Mouse (Mus musculus): ENCODE results near the gene Psmb8.

DNA sequence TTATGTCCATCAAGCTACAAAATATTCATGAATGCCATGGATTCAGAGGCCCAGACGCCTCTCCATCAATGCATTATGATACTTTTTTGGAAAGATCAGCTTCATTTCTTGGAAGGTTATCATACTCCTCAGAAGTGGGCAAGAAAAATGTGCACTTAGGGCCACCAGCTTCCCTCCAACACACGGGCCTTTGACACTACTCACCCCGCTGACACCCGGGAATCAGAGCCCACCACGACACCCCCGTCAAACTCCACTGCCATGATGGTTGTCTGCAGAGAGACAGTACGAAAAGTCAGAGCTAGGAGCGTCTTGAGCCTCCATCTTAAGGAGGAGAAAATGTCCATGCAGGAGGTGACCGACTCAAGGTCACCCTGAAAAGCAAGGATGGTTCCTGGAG, 12.0 kb upstream of the Psmb8 start:
- no peak for TF ChIP-seq POLR2A (IDR thresholded peaks at IDR 0.05; ENCODE audit: insufficient read depth, low read depth, low read length)
- no peak for TF ChIP-seq CTCF (IDR thresholded peaks at IDR 0.05; ENCODE audit: insufficient read depth, low read depth, low read length)

Data from olfactory bulb, adult 2 months (tissue).